Mouse (Mus musculus): Measurements from ENCODE around the gene Morn1. TPM values are rescaled to one million over a fixed set of nuclear protein-coding genes. Genes with fewer than 3 reads are reported as not detected.
A peak's percentile ranks its signal among the peaks of the same experiment; 100 is the strongest.

Morn1 gene
- total and polyA plus RNA-seq, 2 experiments from 2014 or later: 9.0 to 10.0 TPM

DNA sequence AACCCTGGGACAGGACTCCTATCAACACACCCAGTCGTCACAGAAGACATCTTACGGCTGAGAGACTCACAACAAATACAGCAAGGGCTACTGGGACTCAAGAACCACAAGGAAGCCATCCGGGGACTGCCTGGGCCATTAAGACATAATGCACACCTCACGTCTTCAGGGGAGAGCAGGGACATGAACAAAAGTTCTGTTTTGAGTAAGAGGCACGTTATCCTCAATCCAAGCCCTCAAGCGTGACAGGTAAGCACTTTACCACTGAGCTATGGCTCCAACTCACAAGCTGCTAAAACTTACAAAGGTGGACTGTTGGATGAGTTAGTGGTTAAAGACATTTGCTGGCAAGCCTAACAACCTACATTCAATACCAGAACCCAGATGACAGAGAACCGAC lies 96.8 kb downstream of the Morn1 start:
- WGBS: 85% methylated on average over 7 of the region's 7 CpGs
- Histone ChIP-seq H3K36me3 (ENCODE audit: insufficient read depth, low read length) (no peaks in the 10 kb centered on the region), H3K27me3 (ENCODE audit: insufficient read depth, low read length) (no peaks in the 10 kb centered on the region), H3K4me2 (ENCODE audit: low read depth, low read length) (no peak overlapping the region), H3K9me3 (ENCODE audit: low read length) (no peaks in the 10 kb centered on the region), H3K4me3 (ENCODE audit: low read length) (no peak overlapping the region), H3K4me1 (ENCODE audit: insufficient read depth, low read length) (peaks cover 33% of the 10 kb centered on the region), H3K27ac (no peak overlapping the region), H3K9ac (replicated peaks; ENCODE audit: low read length) (no peak overlapping the region)
- no peak for ATAC-seq
- no peak for TF ChIP-seq CTCF (IDR thresholded peaks at IDR 0.05; ENCODE audit: low read depth)
- DNase-seq (ENCODE audit: low spot score): no peak

DNA sequence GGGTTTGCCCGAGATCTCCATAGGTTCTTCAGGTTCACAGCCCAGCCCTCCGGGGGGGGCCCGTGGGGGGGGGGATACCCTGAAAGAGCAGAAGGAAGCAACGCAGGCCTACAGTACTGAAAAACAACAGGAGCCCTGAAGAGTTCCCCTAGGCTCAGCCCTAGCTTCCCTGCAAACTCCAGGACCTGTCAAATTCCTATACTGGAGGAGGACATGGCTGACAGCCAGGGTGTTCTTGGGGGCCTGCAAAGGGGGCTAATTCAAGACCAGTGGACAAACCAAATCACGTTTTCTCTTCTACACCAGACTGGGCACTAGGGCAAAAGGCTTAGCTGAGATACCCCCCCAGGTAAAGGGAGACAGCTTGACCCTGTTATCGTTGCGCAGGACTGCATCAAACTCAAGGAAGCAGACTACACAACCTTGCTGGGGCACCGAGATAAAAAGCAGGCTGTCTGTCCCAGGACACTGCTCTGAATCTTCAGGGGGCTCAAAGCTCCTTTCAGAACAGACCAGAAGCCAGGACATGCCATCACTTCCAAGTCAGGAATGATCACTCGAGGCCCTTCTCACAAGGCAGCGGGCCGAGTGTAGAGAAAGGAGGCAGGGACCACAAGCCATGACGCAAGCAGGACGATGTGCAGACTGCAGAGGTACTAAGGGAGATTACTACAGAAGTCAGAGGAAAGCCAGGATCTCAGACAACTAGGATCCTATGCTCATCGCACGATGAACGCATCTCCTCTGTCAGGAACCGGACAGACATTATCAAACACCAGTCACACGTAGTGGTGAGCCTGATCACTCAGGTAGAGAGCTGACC lies 98.1 kb downstream of the Morn1 start:
- 62% methylated on average over 18 of the region's 18 CpGs for WGBS
- Histone ChIP-seq H3K27ac (no peak overlapping the region), H3K4me3 (ENCODE audit: low read length) (no peak overlapping the region), H3K9ac (replicated peaks; ENCODE audit: low read length) (no peak overlapping the region), H3K4me2 (ENCODE audit: low read depth, low read length) (no peak overlapping the region), H3K36me3 (ENCODE audit: insufficient read depth, low read length) (no peaks in the 10 kb centered on the region), H3K27me3 (ENCODE audit: insufficient read depth, low read length) (no peaks in the 10 kb centered on the region), H3K9me3 (ENCODE audit: low read length) (no peaks in the 10 kb centered on the region), H3K4me1 (ENCODE audit: insufficient read depth, low read length) (peaks cover 31% of the 10 kb centered on the region)
- DNase-seq (ENCODE audit: low spot score) (peak; percentile 23), ATAC-seq (no peak)
- TF ChIP-seq CTCF (IDR thresholded peaks at IDR 0.05; ENCODE audit: low read depth): no peak

DNA sequence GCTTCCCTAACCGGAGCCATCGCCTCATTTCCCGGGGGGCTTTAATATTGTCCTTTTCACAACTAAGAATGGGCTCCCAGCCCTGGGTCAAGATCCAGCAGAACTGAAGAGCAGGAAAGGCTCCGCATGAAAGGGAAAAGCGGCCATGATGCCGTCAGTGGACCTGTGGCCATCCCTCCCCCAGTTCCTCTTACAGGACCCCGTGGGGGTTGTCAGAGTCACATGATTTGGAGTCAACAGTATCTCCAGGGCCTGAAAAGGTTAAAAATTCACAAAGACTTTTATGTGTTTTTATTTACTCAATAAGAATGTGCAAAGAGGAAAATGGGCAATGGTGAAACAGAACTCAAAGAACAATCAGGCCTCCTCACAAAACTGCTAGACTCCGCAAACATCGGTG lies 99.5 kb downstream of the Morn1 start:
- DNase-seq (ENCODE audit: low spot score) (no peak), ATAC-seq (no peak)
- H3K36me3 ChIP-seq (ENCODE audit: insufficient read depth, low read length): no peaks in the 10 kb centered on the region
- no peak overlapping the region for H3K4me3 ChIP-seq (ENCODE audit: low read length)
- H3K9ac ChIP-seq (replicated peaks; ENCODE audit: low read length): no peak overlapping the region
- no peaks in the 10 kb centered on the region for H3K9me3 ChIP-seq (ENCODE audit: low read length)
- H3K27ac ChIP-seq: no peak overlapping the region
- no peaks in the 10 kb centered on the region for H3K27me3 ChIP-seq (ENCODE audit: insufficient read depth, low read length)
- H3K4me1 ChIP-seq (ENCODE audit: insufficient read depth, low read length): peaks cover 41% of the 10 kb centered on the region
- no peak overlapping the region for H3K4me2 ChIP-seq (ENCODE audit: low read depth, low read length)
- TF ChIP-seq CTCF (IDR thresholded peaks at IDR 0.05; ENCODE audit: low read depth): no peak
- WGBS: 74% methylated on average over 9 of the region's 9 CpGs

DNA sequence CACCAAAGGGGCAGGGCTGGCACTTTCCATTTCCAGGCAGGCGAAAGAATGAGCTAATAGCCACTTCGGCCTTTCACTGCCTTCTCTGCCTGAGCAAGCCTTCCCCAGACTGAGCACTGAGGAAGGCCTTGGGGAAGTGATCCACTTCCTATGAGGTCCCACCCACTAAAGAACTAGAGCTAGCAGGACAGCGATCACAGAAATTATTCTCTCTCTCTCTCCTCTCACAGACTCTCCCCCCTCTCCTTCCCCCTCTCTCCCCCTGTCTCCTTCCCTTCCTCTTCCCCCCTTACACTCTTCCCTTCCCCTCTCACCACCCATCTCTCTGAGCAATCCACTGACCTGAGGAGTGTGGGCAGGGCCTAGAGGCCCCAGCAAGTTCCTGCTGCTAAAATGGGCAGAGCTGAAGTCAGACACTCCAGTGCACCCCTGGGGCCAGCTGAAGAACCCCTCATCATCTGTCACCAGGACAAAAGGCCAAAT lies 100.9 kb downstream of the Morn1 start:
- TF ChIP-seq CTCF (IDR thresholded peaks at IDR 0.05; ENCODE audit: low read depth): no peak
- H3K27me3 ChIP-seq (ENCODE audit: insufficient read depth, low read length): no peaks in the 10 kb centered on the region
- H3K27ac ChIP-seq: no peak overlapping the region; the same call in 1 of the 2 replicates
- H3K36me3 ChIP-seq (ENCODE audit: insufficient read depth, low read length): no peaks in the 10 kb centered on the region
- no peak overlapping the region for H3K4me2 ChIP-seq (ENCODE audit: low read depth, low read length)
- 29% methylated on average over 3 of the region's 3 CpGs for WGBS
- H3K9ac ChIP-seq (replicated peaks; ENCODE audit: low read length): no peak overlapping the region
- H3K9me3 ChIP-seq (ENCODE audit: low read length): no peaks in the 10 kb centered on the region
- H3K4me3 ChIP-seq (ENCODE audit: low read length): no peak overlapping the region
- H3K4me1 ChIP-seq (ENCODE audit: insufficient read depth, low read length): peaks cover 44% of the 10 kb centered on the region
- ATAC-seq (no peak), DNase-seq (ENCODE audit: low spot score) (no peak)

DNA sequence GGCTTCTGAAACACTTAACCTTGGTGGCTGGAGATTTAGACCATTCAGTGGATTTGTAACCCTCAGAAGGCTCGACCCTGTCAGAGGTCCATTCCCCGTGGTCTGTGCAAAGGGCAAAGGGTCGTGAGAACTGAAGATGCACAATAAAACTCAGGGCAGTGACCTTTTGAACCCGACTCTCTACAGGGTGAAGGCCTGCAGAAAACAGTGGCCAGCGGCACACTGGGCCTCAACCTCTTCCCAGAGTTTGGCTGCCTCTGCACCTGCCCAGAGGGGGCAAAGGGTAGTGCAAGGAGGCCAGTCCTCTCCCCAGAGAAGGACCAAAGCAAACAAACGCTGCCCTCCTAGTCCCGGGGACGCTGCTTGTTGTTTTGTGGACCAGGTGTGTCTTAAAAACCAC lies 102.0 kb downstream of the Morn1 start:
- Histone ChIP-seq H3K9ac (replicated peaks; ENCODE audit: low read length) (no peak overlapping the region), H3K4me3 (ENCODE audit: low read length) (no peak overlapping the region), H3K27me3 (ENCODE audit: insufficient read depth, low read length) (no peaks in the 10 kb centered on the region), H3K27ac (no peak overlapping the region), H3K4me2 (ENCODE audit: low read depth, low read length) (no peak overlapping the region), H3K4me1 (ENCODE audit: insufficient read depth, low read length) (peaks cover 44% of the 10 kb centered on the region), H3K9me3 (ENCODE audit: low read length) (no peaks in the 10 kb centered on the region), H3K36me3 (ENCODE audit: insufficient read depth, low read length) (no peaks in the 10 kb centered on the region)
- 6% methylated on average over 8 of the region's 8 CpGs for WGBS
- no peak for TF ChIP-seq CTCF (IDR thresholded peaks at IDR 0.05; ENCODE audit: low read depth)
- no peak for DNase-seq (ENCODE audit: low spot score)
- no peak for ATAC-seq

DNA sequence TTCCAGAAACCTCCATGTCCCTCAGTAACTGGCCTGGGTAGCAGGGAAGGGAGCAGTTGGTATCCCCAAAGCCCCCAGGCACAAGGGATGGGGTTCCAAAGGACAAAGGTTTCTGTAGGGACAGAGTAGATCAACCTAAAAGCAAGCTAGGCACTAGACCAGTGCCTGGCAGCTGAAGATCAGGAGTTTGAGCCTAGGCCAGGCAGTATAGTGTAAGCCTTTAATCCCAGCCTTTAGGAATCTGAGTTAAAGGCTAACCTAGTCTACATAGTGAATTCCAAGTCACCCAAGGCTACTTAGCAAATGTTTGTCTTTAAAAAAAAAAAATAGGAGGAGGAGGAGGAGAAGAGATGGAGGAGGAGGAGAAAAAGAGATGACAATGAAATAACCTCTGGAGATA lies 102.4 kb downstream of the Morn1 start:
- no peak overlapping the region for H3K27ac ChIP-seq
- TF ChIP-seq CTCF (IDR thresholded peaks at IDR 0.05; ENCODE audit: low read depth): no peak
- no peaks in the 10 kb centered on the region for H3K27me3 ChIP-seq (ENCODE audit: insufficient read depth, low read length)
- ATAC-seq (no peak), DNase-seq (ENCODE audit: low spot score) (no peak)
- H3K4me3 ChIP-seq (ENCODE audit: low read length): no peak overlapping the region
- peaks cover 42% of the 10 kb centered on the region for H3K4me1 ChIP-seq (ENCODE audit: insufficient read depth, low read length)
- no peak overlapping the region for H3K4me2 ChIP-seq (ENCODE audit: low read depth, low read length)
- no peak overlapping the region for H3K9ac ChIP-seq (replicated peaks; ENCODE audit: low read length)
- no peaks in the 10 kb centered on the region for H3K9me3 ChIP-seq (ENCODE audit: low read length)
- H3K36me3 ChIP-seq (ENCODE audit: insufficient read depth, low read length): no peaks in the 10 kb centered on the region

DNA sequence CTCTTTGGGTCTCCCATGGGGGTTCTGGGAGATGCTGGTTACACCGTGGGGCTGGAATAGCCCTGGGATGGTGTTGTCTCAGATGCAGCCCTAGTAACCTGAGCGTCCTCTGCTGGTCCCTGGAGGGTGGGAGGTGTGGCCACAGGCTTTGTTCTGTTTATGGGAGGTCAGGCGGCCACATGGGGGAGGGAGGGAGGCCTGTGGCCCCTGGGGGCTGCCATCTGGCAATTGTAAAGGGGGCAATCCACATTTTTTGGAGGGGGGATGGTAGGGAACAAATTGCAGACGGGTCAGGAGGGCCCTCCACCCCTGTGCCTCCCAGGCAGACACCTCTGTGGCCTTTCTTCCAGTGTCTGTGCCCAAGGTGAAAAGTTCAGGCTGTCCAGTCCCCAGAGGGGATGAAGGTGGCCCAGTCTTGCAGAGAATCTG lies 103.3 kb downstream of the Morn1 start:
- ATAC-seq (peak; percentile 40; the same call in 1 of the 2 replicates), DNase-seq (ENCODE audit: low spot score) (no peak)
- no peak for TF ChIP-seq CTCF (IDR thresholded peaks at IDR 0.05; ENCODE audit: low read depth)
- Histone ChIP-seq H3K4me3 (ENCODE audit: low read length) (no peak overlapping the region), H3K9me3 (ENCODE audit: low read length) (no peaks in the 10 kb centered on the region), H3K4me1 (ENCODE audit: insufficient read depth, low read length) (peaks cover 37% of the 10 kb centered on the region; the same call in 1 of the 2 replicates), H3K4me2 (ENCODE audit: low read depth, low read length) (no peak overlapping the region), H3K27ac (no peak overlapping the region), H3K9ac (replicated peaks; ENCODE audit: low read length) (no peak overlapping the region), H3K36me3 (ENCODE audit: insufficient read depth, low read length) (no peaks in the 10 kb centered on the region), H3K27me3 (ENCODE audit: insufficient read depth, low read length) (no peaks in the 10 kb centered on the region)
- WGBS: 14% methylated on average over 4 of the region's 4 CpGs
